Mouse (Mus musculus): ENCODE results near the gene Aurkb.
"Not testable (repeated sequence)": the region's sequence is repeated elsewhere in the genome, so short reads cannot be mapped to it uniquely, and the experiment has no call there.

Gene Aurkb

DNA sequence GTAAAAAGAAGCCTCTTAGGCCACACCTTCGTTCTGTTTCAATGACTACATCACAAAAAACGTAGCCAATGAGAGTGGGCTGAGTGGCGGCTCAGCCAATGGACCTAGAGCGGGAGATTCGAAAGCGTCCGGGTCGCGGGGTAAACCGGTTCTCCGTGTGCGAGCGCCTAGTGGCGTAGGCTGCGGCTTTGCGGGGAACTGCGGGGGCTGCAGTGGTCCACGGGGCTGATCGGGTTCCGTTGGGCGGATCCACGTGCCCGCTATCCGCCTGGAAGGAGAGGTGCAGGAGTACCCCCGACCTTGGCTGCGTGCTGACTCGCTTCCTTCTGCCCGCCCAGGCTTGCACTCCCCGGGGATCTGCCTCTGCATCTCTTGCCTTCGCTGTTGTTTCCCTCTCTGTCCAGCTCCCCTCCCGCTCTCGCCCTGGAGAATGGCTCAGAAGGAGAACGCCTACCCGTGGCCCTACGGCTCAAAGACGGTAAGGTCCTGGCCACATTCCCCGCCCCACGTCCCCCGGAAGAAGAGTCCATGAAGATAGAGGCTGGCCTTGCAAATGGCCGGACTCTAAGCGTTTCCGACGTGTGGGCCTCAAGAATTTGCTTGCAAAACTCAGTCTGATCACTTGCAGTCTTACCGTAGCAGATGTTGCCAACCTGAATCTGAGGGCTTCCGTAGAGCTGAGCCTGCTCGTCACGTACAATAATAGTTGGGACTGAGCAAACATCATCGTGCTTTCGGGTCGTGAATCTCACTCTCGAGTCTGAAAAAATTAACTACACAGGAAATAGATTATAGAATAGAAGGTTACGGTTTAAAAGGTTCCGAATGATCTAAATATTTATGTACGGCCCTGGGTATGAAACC is at the start of gene Aurkb:
Gene Aurkb (plus strand): TSS at position 117 of the 864 bp plus-strand sequence.
- DNase-seq (ENCODE audit: extremely low spot score): peak; percentile 90

DNA sequence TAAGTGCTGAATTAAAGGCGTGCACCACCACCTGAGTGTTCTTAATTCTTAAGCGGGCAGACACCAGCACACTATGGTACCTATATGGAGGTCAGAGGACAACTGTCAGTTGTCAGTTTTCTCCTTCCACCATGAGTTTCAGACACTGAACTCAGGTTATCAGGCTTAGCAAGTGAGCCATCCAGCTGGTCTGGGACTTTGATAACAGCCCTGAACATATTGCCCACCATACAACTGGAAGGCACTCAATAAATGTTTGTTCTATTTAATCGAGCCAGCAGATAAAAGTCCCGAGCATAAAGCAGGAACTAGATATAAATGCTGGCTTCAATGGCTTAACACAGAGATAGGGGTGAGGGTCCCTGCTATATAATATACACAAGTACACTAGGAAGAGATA is 48.4 kb upstream of the Aurkb start:
- no peak for DNase-seq (ENCODE audit: extremely low spot score)

DNA sequence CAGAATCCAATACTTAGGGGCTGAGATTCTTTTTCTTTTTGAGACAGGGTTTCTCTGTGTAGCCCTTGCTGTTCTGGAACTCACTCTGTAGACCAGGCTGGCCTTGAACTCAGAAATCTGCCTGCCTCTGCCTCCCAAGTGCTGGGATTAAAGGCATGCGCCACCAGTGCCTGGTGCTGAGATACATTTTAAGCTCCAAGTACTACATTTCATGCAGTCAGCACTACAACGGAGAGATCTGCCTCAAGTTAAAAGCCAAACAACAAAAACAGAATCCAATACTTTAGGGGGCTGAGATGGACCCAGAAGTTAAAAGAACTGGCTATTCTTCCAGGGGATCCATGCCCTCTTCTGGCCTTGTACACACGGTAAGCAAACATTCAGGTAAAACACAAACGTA is 42.7 kb upstream of the Aurkb start:
- not testable (repeated sequence) for DNase-seq (ENCODE audit: extremely low spot score)

DNA sequence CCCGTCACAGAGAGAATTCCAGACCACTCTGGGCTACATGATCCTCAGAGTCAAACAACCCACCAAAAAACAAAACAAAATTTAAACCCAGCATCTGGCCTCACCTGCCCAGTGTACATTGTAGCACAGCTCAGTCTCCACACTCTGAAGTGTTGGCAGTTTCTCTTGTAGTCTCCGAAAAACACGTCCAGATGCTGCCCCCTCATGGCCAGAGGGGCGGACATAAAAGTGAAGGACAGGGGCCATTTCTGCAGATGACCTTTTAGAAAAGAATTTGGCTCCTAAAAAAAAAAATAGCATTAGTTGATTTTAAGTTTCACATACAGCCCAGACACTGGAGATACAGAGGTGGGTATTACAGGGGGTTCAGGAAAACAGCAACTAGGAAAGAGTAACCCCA is 41.9 kb upstream of the Aurkb start:
- DNase-seq (ENCODE audit: extremely low spot score): no peak

DNA sequence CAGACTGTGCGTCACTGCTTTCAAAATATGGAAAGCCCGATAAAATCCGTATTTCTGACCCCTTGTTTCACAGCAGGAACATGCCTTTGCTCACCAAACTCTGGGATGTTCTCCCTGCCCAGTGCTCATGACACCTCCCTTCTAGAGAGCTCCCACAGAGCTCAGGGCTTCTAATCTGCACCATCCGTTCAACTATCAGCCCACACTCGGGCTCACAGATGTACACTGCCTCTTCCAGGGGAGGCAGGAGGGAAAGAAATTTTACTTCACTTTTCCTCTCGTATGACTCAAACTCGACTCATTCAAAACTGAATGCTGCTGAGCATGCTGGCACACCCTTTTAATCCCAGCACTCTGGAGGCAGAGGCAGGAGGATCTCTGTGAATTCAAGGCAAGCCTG is 40.3 kb upstream of the Aurkb start:
- DNase-seq (ENCODE audit: extremely low spot score): no peak

DNA sequence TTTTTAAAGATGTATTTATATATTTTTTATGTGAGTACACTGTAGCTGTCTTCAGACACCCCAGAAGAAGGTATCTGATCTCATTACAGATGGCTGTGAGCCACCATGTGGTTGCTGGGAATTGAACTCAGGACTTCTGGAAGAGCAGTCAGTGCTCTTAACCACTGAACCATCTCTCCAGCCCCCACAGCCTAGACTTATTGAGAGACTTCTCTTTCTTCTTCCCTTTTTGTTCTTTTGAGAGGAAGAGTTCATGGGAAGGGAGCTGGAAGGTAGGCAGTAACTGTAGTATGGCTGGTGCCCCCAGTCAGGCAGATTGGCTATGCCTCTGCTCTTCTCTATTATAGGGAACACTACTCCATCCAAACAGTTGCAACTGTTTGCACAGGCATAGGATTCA is 38.9 kb upstream of the Aurkb start:
- not testable (repeated sequence) for DNase-seq (ENCODE audit: extremely low spot score)

DNA sequence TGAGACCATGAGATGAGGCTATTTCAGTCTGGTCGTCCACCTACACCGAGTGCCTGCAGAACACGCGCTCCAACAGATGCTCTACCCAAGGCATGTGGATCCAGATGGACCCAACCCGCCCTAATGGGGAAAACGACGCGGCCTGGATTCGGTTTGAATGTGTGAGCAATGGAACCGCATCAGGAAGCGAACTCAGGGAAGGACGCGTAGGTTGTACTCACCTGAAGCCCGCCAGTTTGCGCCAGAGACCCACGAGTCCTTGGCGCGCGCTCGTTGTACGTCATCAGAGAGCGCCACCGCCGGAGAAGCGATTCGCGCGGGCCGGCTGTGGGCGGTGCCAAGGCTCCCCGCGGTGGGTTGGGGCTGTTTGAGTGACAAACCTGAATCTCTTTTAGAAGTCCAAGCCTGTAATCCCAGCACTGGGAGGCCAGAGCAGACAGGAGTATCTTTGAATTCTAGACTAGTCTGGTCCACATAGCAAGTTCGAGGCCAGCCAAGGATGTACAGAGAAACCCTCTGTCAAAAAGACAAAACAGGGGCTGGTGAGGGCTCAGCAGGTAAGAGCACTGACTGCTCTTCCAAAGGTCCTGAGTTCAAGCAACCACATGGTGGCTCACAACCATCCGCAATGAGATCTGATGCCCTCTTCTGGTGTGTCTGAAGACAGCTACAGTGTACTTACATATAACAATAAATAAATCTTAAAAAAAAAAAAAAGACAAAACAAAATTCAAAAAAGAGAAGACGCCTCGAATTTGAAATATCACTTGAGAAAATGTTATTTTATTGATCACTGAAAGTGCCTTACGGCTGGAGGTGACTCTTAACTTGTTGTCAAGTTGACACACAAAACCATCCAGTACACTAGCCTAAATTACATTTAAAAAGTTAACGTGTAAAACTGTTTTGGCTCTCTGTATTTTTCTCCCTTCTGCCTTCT is 37.0 kb upstream of the Aurkb start, which contains the start of gene Pfas:
Gene Pfas (minus strand): TSS at position 279 of the 940 bp plus-strand sequence.
- DNase-seq (ENCODE audit: extremely low spot score): peak; percentile 97

DNA sequence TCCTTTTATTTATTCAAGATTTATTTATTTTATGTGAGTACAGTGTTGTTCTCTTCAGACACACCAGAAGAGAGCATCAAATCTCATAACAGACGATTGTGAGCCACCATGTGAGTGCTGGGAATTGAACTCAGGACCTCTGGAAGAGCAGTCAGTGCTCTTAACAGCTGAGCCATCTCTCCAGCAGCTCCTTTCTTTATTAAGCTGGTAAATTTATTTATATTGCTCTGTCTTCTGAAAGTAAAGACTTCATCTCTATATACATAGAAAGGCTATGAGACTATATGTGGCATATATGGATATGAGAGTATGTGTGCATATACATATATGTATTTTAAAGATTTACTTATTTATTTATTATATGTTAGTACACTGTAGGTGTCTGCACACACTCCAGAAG is 35.9 kb upstream of the Aurkb start:
- DNase-seq (ENCODE audit: extremely low spot score): no peak

DNA sequence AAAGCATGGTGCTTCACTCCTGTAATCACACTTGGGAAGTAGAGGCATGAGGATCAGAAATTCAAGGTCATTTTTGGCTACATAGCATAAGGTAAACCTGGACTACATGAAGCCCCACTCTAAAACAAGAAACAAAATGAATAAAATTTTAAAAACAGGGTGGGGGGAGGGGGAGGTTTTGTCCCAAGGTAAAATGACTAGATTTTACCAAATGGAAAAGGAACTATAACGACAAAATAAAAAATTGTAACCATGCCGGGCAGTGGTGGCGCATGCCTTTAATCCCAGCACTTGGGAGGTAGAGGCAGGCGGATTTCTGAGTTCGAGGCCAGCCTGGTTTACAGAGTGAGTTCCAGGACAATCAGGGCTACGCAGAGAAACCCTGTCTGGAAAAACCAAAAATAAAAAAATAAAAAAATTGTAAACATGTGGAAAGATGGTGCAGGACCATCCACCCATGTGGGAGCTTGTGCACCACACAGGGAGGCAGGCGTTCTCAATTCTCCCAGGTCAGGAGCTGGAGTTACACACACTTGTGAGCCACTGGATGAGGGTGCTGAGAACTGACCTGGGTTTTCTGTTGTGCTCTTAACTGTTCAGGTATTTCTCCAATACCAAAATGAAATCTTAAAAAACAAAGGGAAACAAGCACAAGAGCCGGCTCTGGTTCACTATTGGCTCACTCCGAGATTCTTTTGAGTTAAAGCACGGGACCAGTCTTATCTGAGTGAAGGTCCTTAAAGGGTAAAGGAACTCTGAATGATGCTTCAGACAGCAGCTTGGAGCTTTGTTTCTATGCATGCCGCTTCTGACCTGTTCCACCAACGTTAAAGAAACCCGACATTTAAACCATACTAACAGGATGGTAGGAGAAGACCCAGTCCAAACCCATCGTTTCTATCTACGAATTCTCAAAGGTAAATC is 34.8 kb upstream of the Aurkb start:
- DNase-seq (ENCODE audit: extremely low spot score): no peak

DNA sequence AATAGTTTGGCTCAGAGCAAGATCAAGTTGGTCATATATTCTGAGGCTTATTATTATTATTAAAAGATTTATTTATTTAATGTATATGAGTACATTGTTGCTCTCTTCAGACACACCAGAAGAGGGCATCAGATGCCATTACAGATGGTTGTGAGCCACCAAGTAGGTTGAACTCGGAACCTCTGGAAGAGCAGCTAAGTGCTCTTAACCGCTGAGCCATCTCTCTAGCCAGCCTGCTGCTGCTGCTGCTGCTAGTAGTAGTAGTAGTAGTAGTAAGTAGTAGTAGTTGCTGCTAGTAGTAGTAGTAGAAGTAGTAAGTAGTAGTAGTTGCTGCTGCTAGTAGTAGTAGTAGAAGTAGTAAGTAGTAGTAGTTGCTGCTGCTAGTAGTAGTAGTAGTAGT is 34.0 kb upstream of the Aurkb start:
- DNase-seq (ENCODE audit: extremely low spot score): not testable (repeated sequence)

DNA sequence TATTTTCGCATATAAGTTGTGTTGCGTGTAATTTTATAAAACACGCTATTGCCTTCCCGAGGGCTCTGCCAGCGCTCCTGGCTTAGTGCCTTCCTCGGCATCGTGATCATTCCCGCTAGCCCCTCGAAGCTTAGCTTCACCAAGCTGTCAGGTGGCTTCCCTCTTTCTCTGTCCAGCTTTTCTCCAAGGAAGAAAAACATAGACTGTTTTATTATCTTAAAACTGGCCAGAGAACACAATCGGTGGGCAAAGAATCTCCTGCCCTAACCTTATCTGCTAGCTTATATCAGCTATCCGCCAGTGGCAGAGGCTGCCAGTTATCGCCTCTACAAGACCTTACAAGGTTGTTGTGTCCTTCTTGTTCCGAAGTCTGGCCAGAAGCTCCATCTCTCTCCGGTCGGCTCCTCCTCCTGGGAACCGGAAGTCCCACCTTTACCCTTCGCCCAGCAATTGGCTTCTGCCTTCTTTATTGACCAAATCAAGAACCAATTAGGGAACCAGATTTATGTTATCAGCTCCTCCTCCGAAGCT is 33.3 kb upstream of the Aurkb start:
- peak; percentile 88 for DNase-seq (ENCODE audit: extremely low spot score)

DNA sequence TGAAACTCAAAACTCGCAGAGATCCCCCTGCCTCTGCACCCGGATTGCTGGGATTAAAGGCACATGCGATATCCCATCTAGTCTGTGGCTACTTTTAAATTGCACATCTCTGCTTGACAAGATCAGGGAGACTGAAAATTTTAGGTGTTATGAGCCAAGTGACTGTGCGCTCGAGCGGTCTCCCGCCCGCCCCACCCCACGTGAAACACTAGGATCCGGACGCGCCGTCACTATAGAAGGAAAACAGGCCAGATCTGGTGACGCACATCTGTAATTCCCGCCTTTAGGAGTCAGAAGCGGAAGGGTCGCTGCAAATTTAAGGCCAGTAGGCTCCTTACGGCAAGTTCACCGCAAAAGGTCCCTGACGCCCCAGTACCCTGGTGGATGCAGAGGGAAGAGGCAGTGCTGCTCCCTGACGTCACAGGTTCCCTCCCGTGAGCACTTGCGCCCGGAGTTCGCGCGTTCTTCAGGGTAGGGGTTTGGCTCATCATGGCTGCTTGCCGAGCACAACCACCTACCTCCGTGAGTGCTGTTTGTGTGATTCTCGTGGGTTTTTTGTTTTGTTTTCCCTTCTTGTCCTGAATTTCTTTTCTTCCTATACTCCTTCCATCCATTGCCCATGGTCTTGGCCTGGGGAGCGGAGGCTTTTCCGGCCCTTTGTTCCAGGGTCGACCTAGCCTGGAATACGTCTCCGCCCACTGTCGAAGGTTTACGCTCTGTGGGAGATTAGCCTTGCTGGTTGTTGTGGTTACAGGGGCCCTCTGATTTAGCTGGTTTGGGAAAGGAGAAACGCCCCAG is 29.6 kb upstream of the Aurkb start, which contains the start of gene Ctc1:
Gene Ctc1 (plus strand): TSS at position 268 of the 798 bp plus-strand sequence.
- peak; percentile 93 for DNase-seq (ENCODE audit: extremely low spot score)

DNA sequence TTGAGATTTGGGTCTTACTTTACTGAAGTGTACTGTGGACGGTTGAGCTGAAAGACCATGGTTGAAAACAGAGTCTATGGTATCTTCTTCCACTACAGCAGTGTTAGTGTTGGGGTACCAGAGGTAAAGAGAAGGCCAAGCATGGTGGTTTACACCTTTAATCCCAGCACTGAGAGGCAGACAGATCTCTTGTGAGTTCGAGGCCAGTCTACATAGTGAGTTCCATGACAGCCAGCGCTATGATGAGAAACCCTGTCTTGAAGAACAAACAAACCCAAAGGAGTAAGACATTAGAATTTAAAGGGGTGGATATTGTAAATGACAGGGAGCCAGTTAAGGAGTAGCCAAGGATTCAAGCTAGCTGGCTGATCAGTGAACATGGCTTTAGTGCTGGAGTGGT is 28.7 kb upstream of the Aurkb start:
- DNase-seq (ENCODE audit: extremely low spot score): no peak

DNA sequence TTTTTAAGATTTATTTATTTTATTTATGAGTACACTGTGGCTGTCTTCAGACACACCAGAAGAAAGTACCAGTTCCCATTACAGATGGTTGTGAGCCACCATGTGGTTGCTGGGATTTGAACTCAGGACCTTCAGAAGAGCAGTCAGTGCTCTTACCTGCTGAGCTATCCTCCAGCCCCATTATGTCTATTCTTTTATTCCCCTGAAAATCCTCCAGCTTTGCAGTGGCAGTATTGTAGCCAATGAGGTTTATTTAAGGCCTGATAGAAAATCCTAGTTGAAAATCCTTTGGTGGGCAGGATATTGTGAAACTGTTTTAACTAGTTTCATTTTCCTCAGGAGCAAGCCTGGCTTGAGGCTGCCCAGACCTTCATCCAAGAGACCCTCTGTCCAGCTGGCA is 24.8 kb upstream of the Aurkb start:
- no peak for DNase-seq (ENCODE audit: extremely low spot score)

DNA sequence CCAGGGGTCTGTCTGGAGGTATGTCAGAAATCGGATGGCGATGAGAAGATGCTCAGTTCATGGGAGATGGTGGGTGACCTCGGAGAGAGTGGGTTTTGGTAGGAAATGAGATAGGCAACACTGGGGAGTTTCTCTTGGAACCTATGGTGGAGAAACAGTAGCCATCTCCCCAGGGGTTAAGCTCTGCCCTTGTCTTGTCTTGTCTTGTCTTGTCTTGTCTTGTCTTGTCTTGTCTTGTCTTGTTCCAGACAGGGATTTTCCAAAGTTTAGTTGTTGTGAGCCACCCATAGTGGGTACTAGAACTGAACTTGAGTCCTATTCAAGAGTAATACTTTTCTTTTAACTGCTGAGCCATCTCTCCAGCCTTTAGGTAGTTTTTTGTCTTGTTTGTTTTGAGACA is 18.9 kb upstream of the Aurkb start:
- DNase-seq (ENCODE audit: extremely low spot score): no peak

DNA sequence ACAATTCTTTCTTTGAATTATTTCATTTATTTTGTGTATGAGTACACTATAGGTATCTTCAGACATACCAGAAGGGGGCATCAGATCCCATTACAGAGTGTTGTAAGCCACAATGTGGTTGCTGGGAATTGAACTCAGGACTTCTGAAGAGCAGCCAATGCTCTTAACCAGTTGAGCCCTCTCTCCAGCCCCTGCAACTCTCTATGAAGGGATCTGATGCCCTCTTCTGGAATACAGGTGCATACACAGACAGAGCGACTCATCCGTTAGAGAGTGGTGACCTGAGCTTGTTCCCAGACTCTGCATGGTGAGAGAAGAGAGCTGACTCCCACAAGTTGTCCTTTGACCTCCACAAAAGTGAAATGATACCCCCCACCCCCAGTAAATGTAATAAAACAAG is 16.6 kb upstream of the Aurkb start:
- no peak for DNase-seq (ENCODE audit: extremely low spot score)

DNA sequence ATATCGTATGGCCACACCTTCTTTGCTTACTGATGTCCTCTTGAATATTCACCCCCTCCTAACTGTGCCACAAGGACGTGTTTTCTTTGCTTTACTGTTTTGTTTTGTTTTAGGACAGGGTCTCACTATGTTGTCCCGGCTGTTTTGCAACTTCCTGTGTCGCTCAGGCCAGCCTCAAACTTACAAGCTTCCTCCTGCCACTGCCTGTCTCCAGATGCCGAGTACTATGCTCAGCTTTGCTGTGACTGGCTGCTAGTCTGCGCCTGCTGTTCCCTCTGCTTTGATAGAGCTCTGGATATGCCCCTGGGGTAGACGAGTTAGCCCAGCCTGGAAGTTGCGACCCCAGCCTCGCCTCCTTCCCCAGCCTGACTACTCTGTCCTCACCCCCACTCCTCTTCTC is 11.9 kb upstream of the Aurkb start:
- DNase-seq (ENCODE audit: extremely low spot score): no peak

DNA sequence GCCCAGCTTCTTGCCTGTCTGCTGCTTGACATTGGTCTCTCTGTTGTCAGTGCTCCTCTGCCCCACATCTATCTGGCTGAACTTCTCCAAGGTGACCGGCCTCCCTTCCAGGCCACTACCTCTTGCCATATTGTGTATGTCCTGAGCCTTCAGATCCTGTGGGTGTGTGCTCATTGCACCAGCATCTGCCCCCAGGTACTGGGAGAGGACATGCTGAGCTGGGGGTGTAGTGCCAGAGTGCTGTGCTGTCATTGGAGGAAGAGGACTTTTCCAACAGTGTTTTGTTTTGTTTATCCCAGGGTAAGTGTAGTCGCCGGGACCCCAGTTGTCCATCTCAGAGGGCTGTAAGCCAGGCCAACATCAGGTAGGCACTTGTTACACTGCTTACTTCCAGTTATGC is 10.9 kb upstream of the Aurkb start:
- no peak for DNase-seq (ENCODE audit: extremely low spot score)

DNA sequence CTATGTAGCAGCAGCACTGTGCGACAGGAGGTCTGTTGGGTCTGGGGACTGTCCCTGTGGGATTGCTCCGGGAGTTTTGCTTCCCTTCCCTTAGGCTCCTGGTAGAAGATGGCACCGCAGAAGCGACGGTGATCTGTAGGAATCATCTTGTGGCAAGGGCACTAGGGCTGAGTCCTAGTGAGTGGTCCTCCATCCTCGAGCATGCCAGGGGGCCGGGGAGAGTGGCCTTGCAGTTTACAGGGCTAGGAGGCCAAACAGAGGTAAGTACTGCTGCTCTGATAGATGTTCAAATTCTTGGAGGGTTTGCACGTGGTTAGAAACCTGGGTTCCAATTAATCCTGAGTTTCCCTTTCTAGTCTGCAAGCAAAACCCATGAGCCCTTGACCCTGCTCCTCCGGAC is 10.0 kb upstream of the Aurkb start:
- no peak for DNase-seq (ENCODE audit: extremely low spot score)

DNA sequence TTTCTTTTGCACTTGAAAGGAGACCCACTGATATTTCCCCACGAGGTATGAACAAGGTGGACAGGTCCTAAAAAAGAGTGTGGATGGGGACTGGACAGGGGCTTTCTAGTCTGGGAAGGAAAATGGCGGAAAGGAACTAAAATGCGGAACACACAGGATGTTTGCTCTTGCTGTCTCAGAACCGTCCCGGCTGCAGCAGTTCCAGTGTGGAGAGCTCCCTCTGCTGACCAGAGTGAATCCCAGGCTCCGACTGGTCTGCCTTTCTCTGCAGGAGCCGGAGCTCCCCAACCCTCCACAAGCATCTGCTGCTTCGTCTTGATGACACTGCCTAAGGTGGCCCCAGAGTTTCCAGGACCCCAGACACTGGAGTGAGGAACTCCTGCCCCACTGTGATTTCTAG is 9.6 kb upstream of the Aurkb start:
- peak; percentile 83 for DNase-seq (ENCODE audit: extremely low spot score)
